Mouse (Mus musculus) heart, embryonic 16.5 days (tissue): ENCODE measurements around the gene Ifnar2. TPM values are rescaled to one million over a fixed set of nuclear protein-coding genes. Genes with fewer than 3 reads are reported as not detected.

ENCODE experiments used
- ATAC-seq: fragments of 200-750 bp; cut with Nextera tagmentation; replicated peaks from 2 replicates; pipeline ENCODE4 v1.8.0; 2017; ENCODE audit warnings: moderate number of reproducible peaks; ENCODE audit not compliant: insufficient read depth, low FRiP score; ENCODE audit errors: extremely low read depth
- H3K27ac ChIP-seq: fragments of 300-500 bp; sonication (generic); 2 replicates; pipeline ENCODE4 v1.5.1; 2014; ENCODE audit warnings: mild to moderate bottlenecking, low read length, control low read depth, moderate library complexity
- H3K27me3 ChIP-seq: fragments of 300-500 bp; sonication (generic); 2 replicates; pipeline ENCODE4 v1.6.1; 2014; ENCODE audit warnings: low read length, mixed read lengths; ENCODE audit not compliant: control insufficient read depth, insufficient read depth
- H3K36me3 ChIP-seq: fragments of 300-500 bp; sonication (generic); 2 replicates; pipeline ENCODE4 v1.6.1; 2014; ENCODE audit not compliant: control insufficient read depth, insufficient read depth
- H3K4me1 ChIP-seq: fragments of 300-500 bp; sonication (generic); 2 replicates; pipeline ENCODE4 v1.6.1; 2014; ENCODE audit warnings: low read length, mixed read lengths; ENCODE audit not compliant: control insufficient read depth, insufficient read depth
- H3K4me2 ChIP-seq: fragments of 300-500 bp; sonication (generic); 2 replicates; pipeline ENCODE4 v1.6.1; 2014; ENCODE audit warnings: low read depth, mild to moderate bottlenecking, control low read depth, low read length
- H3K4me3 ChIP-seq: fragments of 300-500 bp; sonication (generic); 2 replicates; pipeline ENCODE4 v1.5.1; 2014; ENCODE audit warnings: mild to moderate bottlenecking, control low read depth, low read length
- H3K9ac ChIP-seq: fragments of 300-500 bp; sonication (generic); 2 replicates; pipeline ENCODE4 v1.6.1; 2014; ENCODE audit warnings: low read length, control low read depth
- H3K9me3 ChIP-seq: fragments of 300-500 bp; sonication (generic); replicated peaks from 2 replicates; pipeline ENCODE4 v1.6.1; 2016; ENCODE audit warnings: low read length; ENCODE audit not compliant: control insufficient read depth
- WGBS: fragments of 180-500 bp; shearing (Covaris S2); extraction: QIAGEN DNeasy Blood & Tissue Kit; methylation state at CpG from one replicate; pipeline ENCODE4 v1.1.7; 2014; 5-methylcytosine and 5-hydroxymethylcytosine counted together
- polyA plus RNA-seq: library from polyadenylated mRNA; unstranded; fragments of >200 nt; fragmentation: Nextera tagmentation; extraction: Ambion mirVana; gene quantifications from 2 replicates; pipeline ENCODE4 v1.2.1, GENCODE M21; 2015

Ifnar2 gene
- polyA plus RNA-seq, 1 experiment from 2014 or later, result 63.7 TPM

DNA sequence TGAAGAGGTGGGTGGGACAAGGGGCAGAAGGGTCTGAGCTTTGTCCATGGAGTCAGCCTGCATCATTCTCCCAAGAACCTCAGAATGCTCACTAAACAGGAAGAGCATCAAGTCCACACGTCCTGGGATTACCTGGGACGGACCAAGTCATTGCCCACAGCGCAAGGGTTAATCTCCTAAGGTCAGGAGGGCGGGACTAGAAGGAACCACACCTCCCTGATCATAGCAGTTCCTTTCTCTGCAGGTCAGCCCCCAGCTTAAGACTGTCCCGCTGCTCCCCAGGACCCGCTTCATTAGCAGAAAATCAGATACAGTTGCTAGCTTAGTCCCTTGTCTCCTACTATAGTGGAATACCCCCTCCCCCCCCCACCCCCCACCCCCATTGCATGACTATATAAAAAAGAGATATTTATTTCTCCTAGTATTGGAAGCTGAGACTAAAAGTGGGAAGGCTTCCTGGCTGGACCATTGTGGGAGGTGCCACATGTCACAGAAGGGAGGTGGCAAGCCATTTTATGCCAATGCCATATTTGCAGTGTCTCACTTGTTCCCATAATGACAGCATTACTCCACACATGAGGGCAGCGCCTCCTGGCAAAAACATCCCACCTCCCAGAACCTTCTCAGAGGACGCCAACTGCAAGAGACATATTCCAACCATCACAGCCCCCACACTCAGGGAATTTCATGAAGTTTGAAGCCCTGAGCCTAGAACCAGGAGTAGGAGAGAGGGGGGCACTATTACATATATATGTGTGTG is 23.2 kb downstream of the Ifnar2 start:
- Histone ChIP-seq H3K4me1 (peaks cover 6% of the 10 kb centered on the region), H3K27me3 (no peaks in the 10 kb centered on the region), H3K9ac (no peak overlapping the region), H3K9me3 (no peaks in the 10 kb centered on the region), H3K4me2 (no peak overlapping the region), H3K4me3 (no peak overlapping the region), H3K36me3 (peaks cover 30% of the 10 kb centered on the region), H3K27ac (no peak overlapping the region)
- 82% methylated on average over 8 of the region's 8 CpGs for WGBS
- no peak for ATAC-seq

DNA sequence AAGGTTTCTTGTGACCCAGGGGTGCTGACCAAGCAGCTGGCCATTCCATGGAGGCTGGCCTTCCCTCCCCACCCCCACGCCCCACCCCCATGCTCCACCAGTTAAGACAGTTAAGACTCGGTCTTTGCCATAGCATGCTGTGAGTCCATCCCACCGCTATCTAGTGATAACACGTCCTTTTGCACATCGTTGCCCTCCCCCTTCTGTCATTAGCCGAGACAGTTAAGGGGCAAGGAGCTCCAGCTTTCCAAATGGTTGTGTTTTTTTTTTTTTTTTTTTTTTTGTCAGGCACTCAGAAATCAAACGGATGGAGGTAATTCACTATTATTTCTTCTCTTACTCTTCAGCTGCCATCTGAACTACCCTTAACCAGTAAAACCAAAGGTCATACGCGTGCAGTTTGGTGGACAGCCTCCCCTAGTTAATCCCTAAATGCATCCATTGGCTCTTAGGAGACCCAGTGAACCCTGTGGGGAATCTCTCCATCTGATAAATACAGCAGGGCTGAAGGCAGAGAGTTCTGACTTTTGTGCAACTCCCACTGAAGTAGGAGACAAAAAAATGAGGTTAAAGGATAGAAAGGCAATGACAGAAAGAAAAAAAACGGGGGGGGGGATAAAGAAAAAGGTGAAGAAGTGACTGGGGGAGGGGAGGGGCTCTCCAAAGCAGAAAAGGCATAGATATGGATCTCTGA is 24.4 kb downstream of the Ifnar2 start:
- Histone ChIP-seq H3K27me3 (no peaks in the 10 kb centered on the region), H3K9ac (no peak overlapping the region), H3K4me2 (no peak overlapping the region), H3K36me3 (peaks cover 30% of the 10 kb centered on the region), H3K4me3 (no peak overlapping the region), H3K4me1 (peaks cover 6% of the 10 kb centered on the region), H3K27ac (no peak overlapping the region), H3K9me3 (no peaks in the 10 kb centered on the region)
- WGBS, result 48% methylated on average over 10 of the region's 10 CpGs
- ATAC-seq, result no peak

DNA sequence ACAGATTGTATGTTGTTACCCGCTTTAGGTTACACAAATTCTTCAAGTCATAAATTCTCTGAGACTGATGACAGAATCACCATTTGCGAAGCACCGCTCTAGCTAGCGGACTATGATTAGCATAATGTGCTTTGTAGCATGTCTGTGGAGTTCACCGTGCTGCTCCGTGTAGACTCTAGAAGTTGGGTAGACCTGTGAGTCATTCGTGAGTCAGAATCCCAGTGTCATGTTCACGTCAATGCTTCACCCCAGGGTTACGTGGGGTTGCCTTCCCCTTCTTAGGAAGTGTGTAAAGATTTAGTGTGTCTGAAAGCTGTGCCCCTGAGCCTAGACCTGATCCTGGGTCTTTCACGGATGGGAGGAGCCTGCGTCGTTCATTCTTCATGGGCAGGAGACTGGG is 25.4 kb downstream of the Ifnar2 start:
- H3K9me3 ChIP-seq, result no peaks in the 10 kb centered on the region
- no peaks in the 10 kb centered on the region for H3K27me3 ChIP-seq
- no peak overlapping the region for H3K9ac ChIP-seq
- 91% methylated on average over 12 of the region's 12 CpGs for WGBS
- no peak overlapping the region for H3K4me2 ChIP-seq
- no peak for ATAC-seq
- H3K4me1 ChIP-seq, result peaks cover 6% of the 10 kb centered on the region
- H3K36me3 ChIP-seq, result peaks cover 22% of the 10 kb centered on the region; the same call in 1 of the 2 replicates
- H3K4me3 ChIP-seq, result no peak overlapping the region
- no peak overlapping the region for H3K27ac ChIP-seq

DNA sequence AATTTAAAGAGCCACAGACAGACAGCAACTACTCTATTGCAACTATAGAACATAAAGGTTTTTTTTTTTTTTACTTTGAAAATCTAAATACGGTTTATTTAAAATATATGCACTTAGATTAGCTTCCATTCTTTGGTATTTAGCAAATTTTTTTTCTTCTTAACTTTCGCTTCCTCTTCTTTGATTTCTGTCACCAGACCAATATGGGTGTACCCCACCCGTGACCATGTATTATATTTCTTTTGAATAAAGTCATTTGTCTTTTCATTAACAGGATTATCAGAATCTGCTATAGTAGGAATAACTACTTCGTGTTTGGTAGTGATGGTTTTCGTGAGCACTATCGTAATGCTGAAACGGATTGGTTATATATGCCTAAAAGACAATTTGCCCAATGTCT is 26.4 kb downstream of the Ifnar2 start:
- no peak overlapping the region for H3K4me2 ChIP-seq
- H3K27ac ChIP-seq, result no peak overlapping the region
- H3K4me3 ChIP-seq, result no peak overlapping the region
- peaks cover 19% of the 10 kb centered on the region; the same call in 1 of the 2 replicates for H3K36me3 ChIP-seq
- H3K27me3 ChIP-seq, result no peaks in the 10 kb centered on the region
- no peaks in the 10 kb centered on the region for H3K9me3 ChIP-seq
- 93% methylated on average over 7 of the region's 7 CpGs for WGBS
- no peak for ATAC-seq
- H3K4me1 ChIP-seq, result peaks cover 6% of the 10 kb centered on the region
- H3K9ac ChIP-seq, result no peak overlapping the region

DNA sequence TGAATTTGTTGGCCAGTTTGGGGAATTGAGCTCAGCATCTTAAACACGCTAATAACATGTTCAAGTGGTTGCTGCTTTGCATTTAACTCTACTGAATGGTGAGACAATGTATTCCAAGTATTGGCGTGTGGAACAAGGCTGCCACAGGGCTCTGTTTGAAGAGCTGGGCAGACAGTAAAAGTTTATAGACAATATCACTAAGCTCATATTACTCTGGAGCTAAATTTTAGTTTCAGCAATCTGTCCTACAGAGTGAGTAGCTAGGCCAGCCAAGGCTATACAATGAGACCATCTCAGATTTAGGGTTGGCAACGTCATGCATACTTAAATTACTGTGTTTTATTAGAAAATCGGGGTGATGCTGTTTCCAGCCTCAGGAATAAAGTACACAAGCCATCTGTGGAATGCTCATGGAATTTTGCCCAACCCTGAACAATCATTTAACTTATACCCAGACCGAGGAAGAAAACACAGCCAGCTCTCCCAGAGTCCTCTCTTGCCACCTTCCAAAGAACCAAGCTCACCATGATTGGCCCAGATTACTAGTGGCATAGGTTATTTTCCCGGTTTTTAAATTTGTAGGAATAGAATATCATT is 29.1 kb downstream of the Ifnar2 start:
- no peak for ATAC-seq
- no peak overlapping the region for H3K4me3 ChIP-seq
- no peak overlapping the region for H3K27ac ChIP-seq
- H3K4me2 ChIP-seq, result no peak overlapping the region
- peaks cover 8% of the 10 kb centered on the region; the same call in 1 of the 2 replicates for H3K36me3 ChIP-seq
- peaks cover 8% of the 10 kb centered on the region for H3K4me1 ChIP-seq
- H3K9ac ChIP-seq, result no peak overlapping the region
- no peaks in the 10 kb centered on the region for H3K27me3 ChIP-seq
- WGBS, result 82% methylated on average over 6 of the region's 6 CpGs
- H3K9me3 ChIP-seq, result no peaks in the 10 kb centered on the region

DNA sequence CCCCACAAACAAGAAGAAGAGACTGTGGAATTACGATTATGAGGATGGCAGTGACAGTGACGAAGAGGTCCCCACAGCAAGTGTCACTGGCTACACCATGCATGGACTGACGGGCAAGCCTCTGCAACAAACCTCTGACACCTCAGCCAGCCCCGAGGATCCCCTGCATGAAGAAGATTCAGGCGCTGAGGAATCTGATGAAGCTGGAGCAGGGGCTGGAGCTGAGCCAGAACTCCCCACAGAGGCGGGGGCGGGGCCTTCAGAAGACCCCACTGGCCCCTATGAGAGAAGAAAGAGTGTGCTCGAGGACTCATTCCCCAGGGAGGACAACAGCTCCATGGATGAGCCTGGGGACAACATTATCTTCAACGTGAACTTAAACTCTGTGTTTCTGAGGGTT is 31.2 kb downstream of the Ifnar2 start:
- Histone ChIP-seq H3K27me3 (no peaks in the 10 kb centered on the region), H3K9me3 (no peaks in the 10 kb centered on the region), H3K4me2 (no peak overlapping the region), H3K4me3 (no peak overlapping the region), H3K4me1 (peaks cover 24% of the 10 kb centered on the region), H3K9ac (no peak overlapping the region), H3K27ac (no peak overlapping the region), H3K36me3 (peaks cover 6% of the 10 kb centered on the region; the same call in 1 of the 2 replicates)
- ATAC-seq, result no peak
- 68% methylated on average over 9 of the region's 9 CpGs for WGBS

DNA sequence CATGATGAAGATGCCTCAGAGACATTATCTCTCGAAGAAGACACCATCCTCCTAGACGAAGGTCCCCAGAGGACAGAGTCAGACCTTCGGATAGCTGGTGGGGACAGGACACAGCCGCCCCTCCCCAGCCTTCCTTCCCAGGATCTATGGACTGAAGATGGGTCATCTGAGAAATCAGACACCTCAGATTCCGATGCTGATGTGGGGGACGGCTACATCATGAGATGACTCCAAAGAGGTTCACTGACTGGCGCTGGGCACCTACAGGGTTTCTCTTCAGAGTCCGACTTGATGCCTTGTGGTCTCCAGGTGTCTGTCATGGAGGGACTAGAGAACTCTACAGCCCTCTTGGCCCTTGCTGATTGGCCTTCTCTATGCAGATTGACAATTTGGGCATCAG is 31.6 kb downstream of the Ifnar2 start:
- Histone ChIP-seq H3K9me3 (no peaks in the 10 kb centered on the region), H3K27me3 (no peaks in the 10 kb centered on the region), H3K4me3 (no peak overlapping the region), H3K27ac (no peak overlapping the region), H3K4me1 (peaks cover 28% of the 10 kb centered on the region), H3K4me2 (no peak overlapping the region), H3K9ac (no peak overlapping the region), H3K36me3 (peaks cover 10% of the 10 kb centered on the region; the same call in 1 of the 2 replicates)
- WGBS, result 82% methylated on average over 8 of the region's 8 CpGs
- no peak for ATAC-seq

DNA sequence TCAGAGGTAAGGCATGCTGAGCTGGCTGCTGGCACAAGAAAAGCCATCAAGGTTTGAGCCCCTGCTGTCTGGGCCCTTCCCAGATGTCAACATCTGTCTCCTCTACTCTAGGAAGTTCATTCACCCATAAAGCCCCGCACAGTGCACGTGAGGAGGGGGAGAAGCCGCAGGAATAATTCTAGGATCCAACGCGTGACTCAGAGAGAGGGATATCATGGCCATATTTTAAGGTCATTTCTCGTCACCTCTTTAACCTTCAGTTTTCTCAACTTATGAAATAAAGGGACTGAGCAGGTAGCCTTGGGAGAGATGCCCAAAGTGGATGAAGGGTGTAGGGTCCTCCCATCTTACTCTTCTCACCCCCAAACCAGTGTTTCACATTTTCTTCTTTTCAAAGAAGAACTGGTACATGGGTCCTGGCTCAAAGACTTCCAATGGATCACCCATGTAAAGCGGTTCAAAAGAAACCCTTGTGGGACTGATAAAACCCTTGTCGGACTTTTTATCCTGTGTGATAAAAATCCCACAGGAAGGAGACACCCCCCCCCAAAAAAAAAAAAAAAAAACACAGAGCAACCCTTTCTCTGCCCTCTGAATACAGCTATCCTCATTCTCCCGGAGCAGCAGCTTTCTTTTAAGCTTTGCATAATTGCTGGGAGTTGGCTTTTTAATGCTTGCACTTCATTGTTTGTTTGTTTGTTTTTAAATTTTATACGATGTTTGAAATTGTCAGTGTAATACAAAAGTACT is 32.4 kb downstream of the Ifnar2 start:
- Histone ChIP-seq H3K4me1 (peaks cover 30% of the 10 kb centered on the region), H3K4me2 (no peak overlapping the region), H3K36me3 (peaks cover 13% of the 10 kb centered on the region; the same call in 1 of the 2 replicates), H3K27ac (peak overlapping the region; percentile 19), H3K4me3 (no peak overlapping the region), H3K9ac (no peak overlapping the region), H3K27me3 (no peaks in the 10 kb centered on the region), H3K9me3 (no peaks in the 10 kb centered on the region)
- no peak for ATAC-seq
- 74% methylated on average over 10 of the region's 10 CpGs for WGBS
